Mouse (Mus musculus) hindbrain, embryonic 14.5 days (tissue): Measurements from ENCODE around the gene Wdfy2. TPM values are rescaled to one million over a fixed set of nuclear protein-coding genes. Genes with fewer than 3 reads are reported as not detected.
"Not testable (repeated sequence)": the region's sequence is repeated elsewhere in the genome, so short reads cannot be mapped to it uniquely, and the experiment has no call there.

Experiments used
- ATAC-seq: fragments of 200-750 bp; cut with Nextera tagmentation; 2 replicates; pipeline ENCODE4 v1.8.0; 2017; ENCODE audit warnings: moderate number of reproducible peaks, mild to moderate bottlenecking, moderate TSS enrichment, moderate library complexity; ENCODE audit not compliant: low FRiP score
- DNase-seq: peaks from one replicate; pipeline ENCODE4 v3.0.0-alpha.2; 2015; ENCODE audit warnings: low spot score
- H3K27ac ChIP-seq: fragments of 300-500 bp; sonication (generic); 2 replicates; pipeline ENCODE4 v1.5.1; 2014; ENCODE audit warnings: mild to moderate bottlenecking, moderate library complexity
- H3K27me3 ChIP-seq: fragments of 300-500 bp; sonication (generic); 2 replicates; pipeline ENCODE4 v1.6.1; 2014; ENCODE audit warnings: mild to moderate bottlenecking, low read length, mixed read lengths; ENCODE audit not compliant: control insufficient read depth, insufficient read depth
- H3K36me3 ChIP-seq: fragments of 300-500 bp; sonication (generic); replicated peaks from 2 replicates; pipeline ENCODE4 v1.6.1; 2014; ENCODE audit not compliant: control insufficient read depth, insufficient read depth
- H3K4me1 ChIP-seq: fragments of 300-500 bp; sonication (generic); replicated peaks from 2 replicates; pipeline ENCODE4 v1.6.1; 2014; ENCODE audit warnings: antibody characterized with exemption, low read length, mixed read lengths; ENCODE audit not compliant: control insufficient read depth, insufficient read depth
- H3K4me2 ChIP-seq: fragments of 300-500 bp; sonication (generic); replicated peaks from 2 replicates; pipeline ENCODE4 v1.6.1; 2014; ENCODE audit warnings: mild to moderate bottlenecking, moderate library complexity
- H3K4me3 ChIP-seq: fragments of 300-500 bp; sonication (generic); replicated peaks from 2 replicates; pipeline ENCODE4 v1.5.1; 2014; ENCODE audit warnings: mild to moderate bottlenecking, low read length
- H3K9ac ChIP-seq: fragments of 300-500 bp; sonication (generic); 2 replicates; pipeline ENCODE4 v1.6.1; 2014
- H3K9me3 ChIP-seq: fragments of 300-500 bp; sonication (generic); 2 replicates; pipeline ENCODE4 v1.6.1; 2016; ENCODE audit warnings: low read length; ENCODE audit not compliant: control insufficient read depth
- WGBS: fragments of 180-500 bp; shearing (Covaris S2); extraction: QIAGEN DNeasy Blood & Tissue Kit; methylation state at CpG from one replicate; pipeline ENCODE4 v1.1.7; 2014; 5-methylcytosine and 5-hydroxymethylcytosine counted together
- polyA plus RNA-seq: library from polyadenylated mRNA; unstranded; fragments of >200 nt; fragmentation: Nextera tagmentation; extraction: Ambion mirVana; gene quantifications from 2 replicates; pipeline ENCODE4 v1.2.1, GENCODE M21; 2014

Wdfy2 gene
- polyA plus RNA-seq, 1 experiment from 2014 or later = 12.0 TPM

- H3K36me3 ChIP-seq = no peaks in the 10 kb centered on the region
- no peaks in the 10 kb centered on the region for H3K9me3 ChIP-seq
- no peaks in the 10 kb centered on the region for H3K4me1 ChIP-seq
- no peak overlapping the region for H3K4me3 ChIP-seq
- no peak for ATAC-seq
- no peak overlapping the region for H3K27ac ChIP-seq
- no peak overlapping the region for H3K4me2 ChIP-seq
- H3K9ac ChIP-seq = no peak overlapping the region
- no peaks in the 10 kb centered on the region for H3K27me3 ChIP-seq
- DNase-seq = no peak
- 68% methylated on average over 6 of the region's 6 CpGs for WGBS
These were observed 22.9 kb upstream of the Wdfy2 start for GRCm38 (mm10) chr14:62814567-62814966.

GRCm38 (mm10) chr14:62816827-62817226, 20.7 kb upstream of the Wdfy2 start:
- Histone ChIP-seq H3K27ac (no peak overlapping the region), H3K4me3 (no peak overlapping the region), H3K27me3 (no peaks in the 10 kb centered on the region), H3K9ac (no peak overlapping the region), H3K4me1 (no peaks in the 10 kb centered on the region), H3K36me3 (no peaks in the 10 kb centered on the region), H3K9me3 (no peaks in the 10 kb centered on the region), H3K4me2 (no peak overlapping the region)
- ATAC-seq (no peak), DNase-seq (no peak)
- 87% methylated on average over 4 of the region's 4 CpGs for WGBS

DNA sequence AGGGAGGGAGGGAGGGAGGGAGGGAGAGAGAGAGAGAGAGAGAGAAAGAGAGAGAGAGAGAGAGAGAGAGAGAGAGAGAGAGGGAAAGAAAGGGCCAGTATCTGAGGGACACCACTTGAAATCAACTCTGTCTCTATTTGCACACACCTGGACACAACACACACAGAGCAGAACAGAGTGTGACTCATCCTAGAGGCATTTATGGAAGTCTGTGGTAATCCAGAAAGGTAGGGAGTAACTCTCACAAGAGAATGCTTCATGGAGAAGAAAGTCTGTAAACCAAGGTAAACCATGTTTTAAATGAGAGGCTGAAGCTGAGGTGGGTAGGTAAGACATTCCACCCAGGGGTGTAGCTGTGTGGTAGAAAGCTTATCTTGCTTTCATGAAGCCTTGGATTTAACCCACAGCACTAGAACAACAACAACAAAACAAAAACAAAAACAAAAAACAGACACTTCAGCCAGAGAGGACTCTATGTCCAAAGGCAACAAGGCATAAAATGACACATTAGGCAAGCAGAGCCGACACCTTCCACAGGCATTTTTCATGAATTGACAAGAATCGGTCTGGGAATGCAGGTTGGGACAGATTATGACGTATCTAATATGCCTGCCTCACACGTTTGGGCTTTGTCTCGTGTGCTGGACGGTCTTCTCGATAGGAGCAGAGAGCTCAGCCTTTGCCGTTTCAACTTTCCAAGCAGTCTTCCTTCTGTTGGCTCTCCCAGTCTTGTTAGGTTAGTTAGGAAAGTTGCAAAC, 11.7 kb upstream of the Wdfy2 start:
- ATAC-seq (no peak), DNase-seq (no peak)

DNA sequence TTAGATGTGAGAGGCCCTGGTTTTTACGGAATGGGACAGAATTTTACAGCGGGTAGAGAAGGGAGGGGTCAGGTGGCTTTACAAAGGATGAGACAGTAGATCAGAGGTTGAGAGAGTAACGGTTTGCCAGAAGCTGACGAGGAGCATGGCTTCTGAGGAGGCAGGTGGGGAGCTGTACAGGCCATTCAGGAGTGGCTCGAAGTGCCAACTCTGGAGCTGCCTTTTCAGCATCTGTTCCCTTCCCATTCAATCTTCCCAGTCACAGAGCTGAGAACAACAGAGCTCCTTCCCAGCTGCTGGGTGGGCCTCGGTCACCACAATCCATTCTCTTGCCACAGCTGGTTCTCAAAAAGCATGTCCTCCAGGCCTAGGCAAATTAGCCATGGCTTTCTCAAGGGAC, 8.2 kb upstream of the Wdfy2 start:
- H3K4me1 ChIP-seq = no peaks in the 10 kb centered on the region
- DNase-seq (no peak), ATAC-seq (no peak)
- no peak overlapping the region for H3K27ac ChIP-seq
- no peaks in the 10 kb centered on the region for H3K9me3 ChIP-seq
- H3K4me2 ChIP-seq = no peak overlapping the region
- no peaks in the 10 kb centered on the region for H3K27me3 ChIP-seq
- no peak overlapping the region for H3K4me3 ChIP-seq
- no peaks in the 10 kb centered on the region for H3K36me3 ChIP-seq
- no peak overlapping the region for H3K9ac ChIP-seq
- WGBS = 39% methylated on average over 6 of the region's 6 CpGs

More for the DNA sequence above, 11.7 kb upstream of the Wdfy2 start:
- H3K9ac ChIP-seq = no peak overlapping the region
- no peaks in the 10 kb centered on the region for H3K9me3 ChIP-seq
- no peaks in the 10 kb centered on the region for H3K27me3 ChIP-seq
- 86% methylated on average over 8 of the region's 8 CpGs for WGBS
- no peak overlapping the region for H3K4me3 ChIP-seq
- H3K4me2 ChIP-seq = no peak overlapping the region
- no peaks in the 10 kb centered on the region for H3K4me1 ChIP-seq
- no peak overlapping the region for H3K27ac ChIP-seq
- no peaks in the 10 kb centered on the region for H3K36me3 ChIP-seq

GRCm38 (mm10) chr14:62831691-62832275, 5.7 kb upstream of the Wdfy2 start:
- 95% methylated on average over 3 of the region's 3 CpGs for WGBS

GRCm38 (mm10) chr14:62833036-62833435, 4.4 kb upstream of the Wdfy2 start:
- Histone ChIP-seq H3K9me3 (no peaks in the 10 kb centered on the region), H3K4me3 (no peak overlapping the region), H3K4me1 (no peaks in the 10 kb centered on the region), H3K27ac (no peak overlapping the region), H3K9ac (no peak overlapping the region), H3K27me3 (no peaks in the 10 kb centered on the region), H3K4me2 (no peak overlapping the region), H3K36me3 (no peaks in the 10 kb centered on the region)
- DNase-seq (no peak), ATAC-seq (no peak)
- WGBS = 79% methylated on average over 7 of the region's 7 CpGs

More at GRCm38 (mm10) chr14:62831691-62832275, 5.7 kb upstream of the Wdfy2 start:
- Histone ChIP-seq H3K9ac (no peak overlapping the region), H3K4me2 (no peak overlapping the region), H3K4me1 (no peaks in the 10 kb centered on the region), H3K27ac (no peak overlapping the region), H3K9me3 (no peaks in the 10 kb centered on the region), H3K27me3 (no peaks in the 10 kb centered on the region), H3K4me3 (no peak overlapping the region), H3K36me3 (no peaks in the 10 kb centered on the region)
- DNase-seq (no peak), ATAC-seq (no peak)

DNA sequence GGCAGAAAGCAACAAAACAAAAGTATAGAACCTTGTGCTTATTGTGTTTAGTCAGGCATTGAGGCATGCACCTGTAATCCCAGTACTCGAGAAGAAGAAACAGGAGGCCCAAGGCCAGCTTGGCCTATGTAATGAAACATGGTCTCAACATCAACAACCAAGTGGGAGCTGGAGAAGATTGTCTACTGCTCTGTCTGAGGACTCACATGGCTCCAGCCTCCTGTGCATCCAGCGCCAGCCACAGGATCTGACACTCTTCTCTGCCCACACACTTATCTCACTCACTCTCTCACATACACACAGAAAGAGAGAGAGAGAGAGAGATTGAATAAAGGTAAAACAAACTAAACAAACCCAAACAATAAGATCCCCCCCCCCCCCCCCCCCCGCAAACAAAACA, 3.9 kb upstream of the Wdfy2 start:
- no peak for DNase-seq
- Histone ChIP-seq H3K27me3 (no peaks in the 10 kb centered on the region), H3K4me1 (peaks cover 3% of the 10 kb centered on the region), H3K27ac (no peak overlapping the region), H3K9me3 (no peaks in the 10 kb centered on the region), H3K4me3 (no peak overlapping the region), H3K36me3 (no peaks in the 10 kb centered on the region), H3K9ac (no peak overlapping the region), H3K4me2 (no peak overlapping the region)
- ATAC-seq = no peak
- WGBS = 72% methylated on average over 3 of the region's 3 CpGs

GRCm38 (mm10) chr14:62835737-62836136, 1.7 kb upstream of the Wdfy2 start:
- H3K4me3 ChIP-seq, H3K9ac ChIP-seq, DNase-seq, H3K4me2 ChIP-seq, H3K9me3 ChIP-seq, ATAC-seq, H3K27ac ChIP-seq, H3K36me3 ChIP-seq, H3K27me3 ChIP-seq: not testable (repeated sequence)
- 81% methylated on average over 3 of the region's 3 CpGs for WGBS
- peaks cover 16% of the 10 kb centered on the region for H3K4me1 ChIP-seq

GRCm38 (mm10) chr14:62836926-62837640, 395 bp upstream of the Wdfy2 start:
- Histone ChIP-seq H3K36me3 (no peaks in the 10 kb centered on the region), H3K9ac (peak overlapping the region; percentile 37), H3K27me3 (no peaks in the 10 kb centered on the region), H3K4me2 (peak overlapping the region; percentile 49), H3K9me3 (no peaks in the 10 kb centered on the region), H3K4me1 (peaks cover 16% of the 10 kb centered on the region), H3K4me3 (peak overlapping the region; percentile 93), H3K27ac (peak overlapping the region; percentile 70)
- peak; percentile 99 for DNase-seq
- ATAC-seq = peak; percentile 96
- under 1% methylated on average over 34 of the region's 37 CpGs for WGBS
